Mouse (Mus musculus): ENCODE results near the gene Esr1. TPM values are rescaled to one million over a fixed set of nuclear protein-coding genes. Genes with fewer than 3 reads are reported as not detected.
"Not testable (repeated sequence)": the region's sequence is repeated elsewhere in the genome, so short reads cannot be mapped to it uniquely, and the experiment has no call there.

Gene Esr1
- total and polyA plus RNA-seq, 2 experiments: 12.2 to 30.3 TPM

GRCm38 (mm10) chr10:4734942-4735341, 123.5 kb downstream of the Esr1 start:
- Histone ChIP-seq H3K79me2 (ENCODE audit: control insufficient read depth, insufficient read depth, low read length) (no peaks in the 10 kb centered on the region), H3K27me3 (ENCODE audit: control insufficient read depth, insufficient read depth, low read length) (no peaks in the 10 kb centered on the region), H3K36me3 (ENCODE audit: control insufficient read depth, insufficient read depth, low read length) (no peaks in the 10 kb centered on the region), H3K4me1 (ENCODE audit: control insufficient read depth, insufficient read depth, low read length) (peaks cover 12% of the 10 kb centered on the region), H3K27ac (replicated peaks; ENCODE audit: insufficient read depth, low read depth, low read length) (no peak overlapping the region), H3K9ac (ENCODE audit: low read depth, low read length) (no peak overlapping the region), H3K4me3 (ENCODE audit: insufficient read depth, low read depth, low read length) (no peak overlapping the region)
- WGBS: 98% methylated on average over 2 of the region's 2 CpGs
- no peak for DNase-seq (ENCODE audit: extremely low read depth, low read depth, low spot score)
- no peak for TF ChIP-seq CTCF (IDR thresholded peaks at IDR 0.05; ENCODE audit: low read depth, low read length)
- no peak for TF ChIP-seq POLR2A (IDR thresholded peaks at IDR 0.05; ENCODE audit: extremely low read depth, insufficient read depth, low read length)

- H3K4me1 ChIP-seq (ENCODE audit: control insufficient read depth, insufficient read depth, low read length): peaks cover 10% of the 10 kb centered on the region
- TF ChIP-seq POLR2A (IDR thresholded peaks at IDR 0.05; ENCODE audit: extremely low read depth, insufficient read depth, low read length) (no peak), CTCF (IDR thresholded peaks at IDR 0.05; ENCODE audit: low read depth, low read length) (no peak)
- 19% methylated on average over 2 of the region's 2 CpGs for WGBS
Measured at GRCm38 (mm10) chr10:4738311-4738710, 126.9 kb downstream of the Esr1 start.

GRCm38 (mm10) chr10:4751091-4751490, 139.7 kb downstream of the Esr1 start:
- not testable (repeated sequence) for H3K79me2 ChIP-seq (ENCODE audit: control insufficient read depth, insufficient read depth, low read length); H3K4me1 ChIP-seq (ENCODE audit: control insufficient read depth, insufficient read depth, low read length); H3K9ac ChIP-seq (ENCODE audit: low read depth, low read length); H3K27ac ChIP-seq (replicated peaks; ENCODE audit: insufficient read depth, low read depth, low read length); DNase-seq (ENCODE audit: extremely low read depth, low read depth, low spot score); H3K27me3 ChIP-seq (ENCODE audit: control insufficient read depth, insufficient read depth, low read length); H3K36me3 ChIP-seq (ENCODE audit: control insufficient read depth, insufficient read depth, low read length); H3K4me3 ChIP-seq (ENCODE audit: insufficient read depth, low read depth, low read length)
- WGBS: 25% methylated on average over 1 of the region's 1 CpGs

More at GRCm38 (mm10) chr10:4738311-4738710, 126.9 kb downstream of the Esr1 start:
- H3K27me3 ChIP-seq (ENCODE audit: control insufficient read depth, insufficient read depth, low read length): no peaks in the 10 kb centered on the region
- H3K9ac ChIP-seq (ENCODE audit: low read depth, low read length): no peak overlapping the region
- no peaks in the 10 kb centered on the region for H3K79me2 ChIP-seq (ENCODE audit: control insufficient read depth, insufficient read depth, low read length)
- DNase-seq (ENCODE audit: extremely low read depth, low read depth, low spot score): peak; percentile 95
- no peaks in the 10 kb centered on the region for H3K36me3 ChIP-seq (ENCODE audit: control insufficient read depth, insufficient read depth, low read length)
- H3K4me3 ChIP-seq (ENCODE audit: insufficient read depth, low read depth, low read length): no peak overlapping the region
- H3K27ac ChIP-seq (replicated peaks; ENCODE audit: insufficient read depth, low read depth, low read length): peak overlapping the region; percentile 72

- no peak for DNase-seq (ENCODE audit: extremely low read depth, low read depth, low spot score)
- TF ChIP-seq POLR2A (IDR thresholded peaks at IDR 0.05; ENCODE audit: extremely low read depth, insufficient read depth, low read length) (no peak), CTCF (IDR thresholded peaks at IDR 0.05; ENCODE audit: low read depth, low read length) (no peak)
- WGBS: 92% methylated on average over 4 of the region's 4 CpGs
- H3K9ac ChIP-seq (ENCODE audit: low read depth, low read length): no peak overlapping the region
- no peak overlapping the region for H3K27ac ChIP-seq (replicated peaks; ENCODE audit: insufficient read depth, low read depth, low read length)
- H3K27me3 ChIP-seq (ENCODE audit: control insufficient read depth, insufficient read depth, low read length): no peaks in the 10 kb centered on the region
- no peak overlapping the region for H3K4me3 ChIP-seq (ENCODE audit: insufficient read depth, low read depth, low read length)
- no peaks in the 10 kb centered on the region for H3K79me2 ChIP-seq (ENCODE audit: control insufficient read depth, insufficient read depth, low read length)
- H3K36me3 ChIP-seq (ENCODE audit: control insufficient read depth, insufficient read depth, low read length): peaks cover 1% of the 10 kb centered on the region
- H3K4me1 ChIP-seq (ENCODE audit: control insufficient read depth, insufficient read depth, low read length): no peaks in the 10 kb centered on the region
Measured at GRCm38 (mm10) chr10:4752977-4753376, 141.6 kb downstream of the Esr1 start.

GRCm38 (mm10) chr10:4775541-4775940, 164.1 kb downstream of the Esr1 start:
- no peak for DNase-seq (ENCODE audit: extremely low read depth, low read depth, low spot score)
- H3K79me2 ChIP-seq (ENCODE audit: control insufficient read depth, insufficient read depth, low read length): peaks cover 2% of the 10 kb centered on the region; the same call in 1 of the 2 replicates
- H3K36me3 ChIP-seq (ENCODE audit: control insufficient read depth, insufficient read depth, low read length): no peaks in the 10 kb centered on the region
- WGBS: 65% methylated on average over 3 of the region's 3 CpGs
- H3K4me1 ChIP-seq (ENCODE audit: control insufficient read depth, insufficient read depth, low read length): peaks cover 10% of the 10 kb centered on the region
- H3K27me3 ChIP-seq (ENCODE audit: control insufficient read depth, insufficient read depth, low read length): no peaks in the 10 kb centered on the region
- H3K27ac ChIP-seq (replicated peaks; ENCODE audit: insufficient read depth, low read depth, low read length): no peak overlapping the region
- H3K4me3 ChIP-seq (ENCODE audit: insufficient read depth, low read depth, low read length): no peak overlapping the region
- TF ChIP-seq CTCF (IDR thresholded peaks at IDR 0.05; ENCODE audit: low read depth, low read length) (no peak), POLR2A (IDR thresholded peaks at IDR 0.05; ENCODE audit: extremely low read depth, insufficient read depth, low read length) (no peak)
- no peak overlapping the region for H3K9ac ChIP-seq (ENCODE audit: low read depth, low read length)

GRCm38 (mm10) chr10:4776007-4776713, 164.8 kb downstream of the Esr1 start:
- DNase-seq (ENCODE audit: extremely low read depth, low read depth, low spot score): peak; percentile 85
- no peak overlapping the region for H3K4me3 ChIP-seq (ENCODE audit: insufficient read depth, low read depth, low read length)
- WGBS: 18% methylated on average over 6 of the region's 6 CpGs

More at GRCm38 (mm10) chr10:4776007-4776713, 164.8 kb downstream of the Esr1 start:
- Histone ChIP-seq H3K27me3 (ENCODE audit: control insufficient read depth, insufficient read depth, low read length) (no peaks in the 10 kb centered on the region), H3K9ac (ENCODE audit: low read depth, low read length) (no peak overlapping the region), H3K36me3 (ENCODE audit: control insufficient read depth, insufficient read depth, low read length) (no peaks in the 10 kb centered on the region), H3K79me2 (ENCODE audit: control insufficient read depth, insufficient read depth, low read length) (peaks cover 2% of the 10 kb centered on the region; the same call in 1 of the 2 replicates), H3K27ac (replicated peaks; ENCODE audit: insufficient read depth, low read depth, low read length) (no peak overlapping the region), H3K4me1 (ENCODE audit: control insufficient read depth, insufficient read depth, low read length) (peaks cover 14% of the 10 kb centered on the region)
- TF ChIP-seq CTCF (IDR thresholded peaks at IDR 0.05; ENCODE audit: low read depth, low read length) (no peak), POLR2A (IDR thresholded peaks at IDR 0.05; ENCODE audit: extremely low read depth, insufficient read depth, low read length) (no peak)
